Mouse (Mus musculus) kidney, adult 2 months (tissue): ENCODE measurements around the gene Tnfrsf9. TPM values are rescaled to one million over a fixed set of nuclear protein-coding genes. Genes with fewer than 3 reads are reported as not detected.

Experiments
- DNase-seq: peaks from one replicate; pipeline ENCODE4 v3.0.0; 2021
- H3K27ac ChIP-seq: fragments of 200-500 bp; 2 replicates; pipeline ENCODE4 v1.5.1; 2012; ENCODE audit warnings: low read depth, low read length, control low read depth, inconsistent platforms; ENCODE audit not compliant: insufficient read depth
- H3K27me3 ChIP-seq: fragments of 200-500 bp; replicated peaks from 2 replicates; pipeline ENCODE4 v1.6.1; 2012; ENCODE audit warnings: mild to moderate bottlenecking, moderate library complexity, low read length, inconsistent platforms; ENCODE audit not compliant: control insufficient read depth, insufficient read depth
- H3K36me3 ChIP-seq: fragments of 200-500 bp; 2 replicates; pipeline ENCODE4 v1.6.1; 2012; ENCODE audit warnings: mild to moderate bottlenecking, moderate library complexity, low read length, inconsistent platforms; ENCODE audit not compliant: control insufficient read depth, insufficient read depth
- H3K4me1 ChIP-seq: fragments of 200-500 bp; 2 replicates; pipeline ENCODE4 v1.6.1; 2011; ENCODE audit warnings: low read length; ENCODE audit not compliant: control insufficient read depth, insufficient read depth
- H3K4me3 ChIP-seq: fragments of 200-500 bp; 2 replicates; pipeline ENCODE4 v1.5.1; 2011; ENCODE audit warnings: mild to moderate bottlenecking, low read depth, low read length, control low read depth; ENCODE audit not compliant: insufficient read depth
- CTCF ChIP-seq: fragments of 200-500 bp; conservative IDR thresholded peaks from 2 replicates; pipeline ENCODE4 v1.5.1; 2011; ENCODE audit warnings: low read depth, mild to moderate bottlenecking, control low read depth, low read length, moderate library complexity, mixed read lengths; ENCODE audit not compliant: insufficient read depth, insufficient read length
- POLR2A ChIP-seq: fragments of 200-500 bp; IDR thresholded peaks from one replicate; pipeline ENCODE4 v1.6.1; 2011; ENCODE audit warnings: low read depth, low read length, control low read depth
- WGBS: fragments of 180-500 bp; shearing (Covaris S2); methylation state at CpG from one replicate; pipeline ENCODE4 v1.1.7; 2018; 5-methylcytosine and 5-hydroxymethylcytosine counted together
- polyA plus RNA-seq: library from polyadenylated mRNA; depleted of rRNA; stranded (reverse); fragments of >200 nt; gene quantifications from 2 replicates; pipeline ENCODE4 v1.2.3, GENCODE M21; 2012; rRNA removed

The Tnfrsf9 gene
- polyA plus RNA-seq, result 0.14 and 0.86 TPM in 2 replicates

DNA sequence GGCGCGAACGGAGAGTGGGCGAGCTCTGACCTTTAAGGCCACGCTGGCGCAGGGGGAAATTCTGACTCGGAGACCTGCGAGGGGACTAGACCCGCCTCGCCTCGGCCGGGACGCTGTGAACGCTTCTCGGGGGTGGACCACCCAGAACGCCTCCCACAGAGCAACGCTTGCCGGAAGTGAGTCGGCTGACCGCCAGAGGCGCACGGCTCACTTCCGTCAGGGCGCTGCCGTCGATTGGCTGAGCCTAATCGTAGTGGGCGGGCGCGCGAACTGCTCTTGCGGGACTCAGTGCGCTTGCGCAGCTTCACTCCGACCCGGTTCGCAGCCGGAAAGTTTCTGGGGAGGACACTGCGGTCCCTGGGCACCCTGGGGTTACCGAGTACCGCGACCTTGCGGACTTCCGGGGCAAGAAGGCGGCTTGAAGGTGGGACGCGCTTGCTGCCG lies at the start of gene Tnfrsf9, which contains the start of gene Park7:
Gene Tnfrsf9, plus strand, starts transcription at position 273 of the 444 bp plus-strand sequence.
Gene Park7, minus strand, starts transcription at position 148 of the 444 bp plus-strand sequence.
- DNase-seq, result peak; percentile 99
- Histone ChIP-seq H3K36me3 (no peaks in the 10 kb centered on the region), H3K4me3 (peak within 1 kb of the TSS; percentile 88), H3K27ac (peak within 1 kb of the TSS; percentile 96), H3K4me1 (peaks cover 16% of the 10 kb centered on the region; the same call in 1 of the 2 replicates), H3K27me3 (no peaks in the 10 kb centered on the region)
- peak; percentile 65 for TF ChIP-seq POLR2A
- TF ChIP-seq CTCF, result peak; percentile 63
- under 1% methylated on average over 48 of the region's 48 CpGs for WGBS

DNA sequence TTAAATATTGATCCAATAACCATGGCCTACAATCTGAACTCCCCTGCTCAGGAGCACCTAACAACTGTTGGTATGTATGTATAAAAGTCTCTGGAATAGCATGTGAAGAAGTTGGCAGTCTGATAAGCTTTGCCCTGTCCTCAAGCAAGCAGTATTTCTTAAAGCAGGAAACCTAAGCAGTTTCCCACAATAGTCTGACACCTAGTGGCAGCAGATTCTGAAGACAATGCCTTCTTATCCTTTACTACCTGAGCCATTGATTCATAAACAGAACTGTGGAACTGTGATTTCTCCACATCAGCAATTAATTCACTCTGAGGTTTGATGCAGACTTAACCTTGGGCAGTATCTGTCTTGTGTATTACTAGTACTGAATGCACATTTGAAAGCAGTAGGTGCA lies 49.0 kb upstream of the Tnfrsf9 start:
- peaks cover 31% of the 10 kb centered on the region for H3K36me3 ChIP-seq
- peak; percentile 43 for DNase-seq
- H3K27me3 ChIP-seq, result no peaks in the 10 kb centered on the region
- no peak overlapping the region for H3K4me3 ChIP-seq
- H3K4me1 ChIP-seq, result peaks cover 23% of the 10 kb centered on the region
- H3K27ac ChIP-seq, result no peak overlapping the region
- TF ChIP-seq CTCF (0 out of 2 replicates have a peak, but pooled peaks have one; percentile 12), POLR2A (no peak)

- Histone ChIP-seq H3K27ac (no peak overlapping the region), H3K27me3 (no peaks in the 10 kb centered on the region), H3K36me3 (peaks cover 28% of the 10 kb centered on the region), H3K4me3 (no peak overlapping the region), H3K4me1 (peaks cover 25% of the 10 kb centered on the region)
- peak; percentile 36 for DNase-seq
- 69% methylated on average over 11 of the region's 11 CpGs for WGBS
- TF ChIP-seq CTCF, result peak; percentile 1; the same call in 1 of the 2 replicates
- no peak for TF ChIP-seq POLR2A
Measured at GRCm38 (mm10) chr4:150866069-150866468, 48.3 kb upstream of the Tnfrsf9 start.

GRCm38 (mm10) chr4:150866494-150866893 lies 47.9 kb upstream of the Tnfrsf9 start:
- peaks cover 28% of the 10 kb centered on the region for H3K36me3 ChIP-seq
- no peak overlapping the region for H3K27ac ChIP-seq
- no peaks in the 10 kb centered on the region for H3K27me3 ChIP-seq
- H3K4me1 ChIP-seq, result peaks cover 24% of the 10 kb centered on the region
- no peak overlapping the region for H3K4me3 ChIP-seq
- DNase-seq, result peak; percentile 33
- WGBS, result 84% methylated on average over 12 of the region's 12 CpGs
- TF ChIP-seq POLR2A (no peak), CTCF (0 out of 2 replicates have a peak, but pooled peaks have one; percentile 0)

- Histone ChIP-seq H3K4me3 (no peak overlapping the region), H3K36me3 (peaks cover 26% of the 10 kb centered on the region), H3K4me1 (peaks cover 24% of the 10 kb centered on the region), H3K27me3 (no peaks in the 10 kb centered on the region), H3K27ac (no peak overlapping the region)
- no peak for TF ChIP-seq POLR2A
- no peak for TF ChIP-seq CTCF
- 63% methylated on average over 6 of the region's 6 CpGs for WGBS
- peak; percentile 13 for DNase-seq
Measured at GRCm38 (mm10) chr4:150868161-150868560, 46.2 kb upstream of the Tnfrsf9 start.

DNA sequence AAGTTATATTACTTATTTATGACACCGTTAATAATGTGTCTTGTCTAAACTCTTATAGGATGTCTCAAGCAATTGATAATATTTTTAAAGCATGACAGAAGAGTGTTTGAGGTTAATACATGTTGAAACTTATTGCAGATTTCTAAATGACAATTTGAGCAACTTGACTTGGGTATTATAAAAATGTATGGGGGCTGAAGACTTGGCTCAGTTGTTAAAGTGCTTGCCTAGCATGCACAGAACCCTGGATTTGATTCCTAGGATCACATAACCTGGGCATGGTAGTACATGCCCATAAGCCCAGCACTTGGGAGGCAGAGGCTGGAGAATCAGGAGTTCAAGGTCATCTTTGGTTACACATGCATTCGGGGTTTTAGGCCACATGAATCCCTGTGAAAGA lies 45.5 kb upstream of the Tnfrsf9 start:
- H3K36me3 ChIP-seq, result peaks cover 24% of the 10 kb centered on the region
- H3K27me3 ChIP-seq, result no peaks in the 10 kb centered on the region
- TF ChIP-seq POLR2A (no peak), CTCF (no peak)
- H3K4me3 ChIP-seq, result no peak overlapping the region
- H3K4me1 ChIP-seq, result peaks cover 21% of the 10 kb centered on the region
- no peak overlapping the region; the same call in 1 of the 2 replicates for H3K27ac ChIP-seq
- 60% methylated on average over 2 of the region's 2 CpGs for WGBS
- no peak for DNase-seq

- Histone ChIP-seq H3K27ac (peak overlapping the region; percentile 44), H3K4me1 (peaks cover 16% of the 10 kb centered on the region), H3K27me3 (no peaks in the 10 kb centered on the region), H3K36me3 (peaks cover 22% of the 10 kb centered on the region), H3K4me3 (no peak overlapping the region)
- WGBS, result 30% methylated on average over 17 of the region's 17 CpGs
- TF ChIP-seq POLR2A, result no peak
- TF ChIP-seq CTCF, result peak; percentile 1; the same call in 1 of the 2 replicates
- peak; percentile 61 for DNase-seq
Measured at GRCm38 (mm10) chr4:150869276-150870197, 44.8 kb upstream of the Tnfrsf9 start.
